Mouse (Mus musculus): Measurements from ENCODE around the gene Ndufaf4.
"Not testable (repeated sequence)": the region's sequence is repeated elsewhere in the genome, so short reads cannot be mapped to it uniquely, and the experiment has no call there.

The Ndufaf4 gene

DNA sequence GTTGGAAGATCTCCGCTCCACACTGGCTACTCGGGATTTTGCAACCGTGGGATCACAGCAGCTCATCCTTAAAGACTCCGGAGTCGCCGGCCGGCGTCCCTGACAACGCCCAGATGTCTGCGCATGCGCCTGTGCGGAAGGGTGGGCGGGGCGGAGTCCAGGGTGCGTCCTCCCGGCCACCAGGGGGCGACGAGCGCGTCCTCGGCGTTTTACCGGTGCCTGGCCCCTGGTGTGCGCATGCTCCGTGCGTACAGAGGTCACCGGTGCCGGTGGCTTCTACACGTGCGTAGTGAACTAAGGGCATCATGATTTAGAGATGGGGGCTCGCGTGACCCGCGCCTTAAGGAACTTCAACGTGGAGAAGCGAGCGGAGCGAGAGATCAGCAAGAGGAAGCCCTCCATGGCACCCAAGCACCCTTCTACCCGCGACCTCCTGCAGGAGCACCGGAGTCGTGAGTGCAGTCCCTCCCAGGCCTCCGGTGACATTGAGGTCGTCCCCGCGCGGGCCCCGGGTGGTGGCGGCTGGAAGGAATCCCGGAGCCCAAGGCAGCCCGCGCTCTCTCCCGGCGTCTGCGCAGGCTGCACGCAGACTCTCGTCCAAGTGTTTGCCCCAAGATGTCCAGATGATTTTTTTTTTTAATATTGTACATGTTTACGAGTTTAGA is at the start of gene Ndufaf4:
Gene Ndufaf4 (plus strand): TSS at position 233 of the 665 bp plus-strand sequence.
- DNase-seq, result peak; percentile 97 to 98

DNA sequence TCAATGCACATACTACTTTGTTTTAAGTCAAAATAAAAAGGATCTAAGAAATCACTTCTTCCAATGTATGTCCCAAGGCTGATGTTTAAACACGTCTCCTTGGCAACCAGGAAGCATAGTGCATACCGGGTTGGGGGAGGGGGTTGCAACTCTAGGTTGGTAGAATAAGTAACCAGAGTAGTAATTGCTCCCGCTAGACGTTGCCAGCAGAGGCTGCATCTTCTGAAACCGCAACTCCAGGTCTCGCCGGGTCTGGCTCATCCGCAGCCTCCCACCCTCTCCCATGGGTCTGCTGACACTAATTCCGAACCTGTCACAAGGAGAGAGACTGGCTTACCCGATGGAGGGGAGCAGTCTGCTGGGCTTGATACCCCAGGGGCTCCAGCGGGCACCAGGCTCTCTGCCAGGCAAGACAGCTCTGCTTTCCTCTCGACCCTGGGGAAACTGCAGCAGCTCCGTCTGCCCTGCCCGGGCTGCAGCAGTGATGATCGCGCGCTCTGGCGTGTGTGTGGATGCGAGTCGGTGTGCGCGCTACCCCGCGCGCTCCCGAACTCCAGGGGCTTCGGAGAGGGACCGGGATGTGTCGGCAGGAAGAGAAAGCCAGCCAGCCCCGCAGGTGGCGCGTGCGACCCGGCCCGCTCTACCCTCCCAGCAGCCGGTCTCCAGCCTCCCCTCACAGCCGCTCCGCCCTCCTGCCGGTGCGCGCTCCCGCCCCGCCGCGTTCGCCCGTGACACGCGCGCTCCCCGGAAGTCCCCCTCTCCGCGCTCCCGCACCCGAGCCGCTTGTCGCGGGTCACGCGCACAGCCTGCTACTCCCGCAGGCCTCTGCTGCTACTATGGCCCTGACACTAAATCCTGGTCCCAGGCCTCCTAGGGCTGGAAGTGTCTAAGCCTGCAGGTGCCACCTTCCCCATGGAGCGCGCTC is 47.2 kb upstream of the Ndufaf4 start, which contains the start of gene Klhl32:
Gene Klhl32 (minus strand): TSS at position 724 of the 925 bp plus-strand sequence.
- DNase-seq, result peak; percentile 72 to 89

DNA sequence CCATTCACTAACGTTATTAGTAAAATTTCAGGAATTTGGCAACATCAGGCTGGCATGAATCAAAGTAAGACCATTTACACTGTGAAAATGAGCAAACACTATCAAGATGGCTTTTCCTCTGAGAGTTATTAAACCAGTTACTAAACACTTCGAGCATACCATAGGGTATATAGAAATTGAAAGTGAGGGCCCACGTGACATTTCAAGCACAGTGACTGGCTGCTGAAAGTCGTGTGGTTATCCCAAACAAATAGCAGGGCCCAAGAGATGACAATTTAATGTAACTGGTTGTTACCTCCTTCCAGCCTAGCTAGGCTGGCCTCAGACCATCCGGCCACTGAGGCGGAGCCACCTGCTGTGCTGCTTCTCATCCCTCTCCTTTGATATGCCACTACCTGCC is 32.2 kb upstream of the Ndufaf4 start:
- no peak for DNase-seq

DNA sequence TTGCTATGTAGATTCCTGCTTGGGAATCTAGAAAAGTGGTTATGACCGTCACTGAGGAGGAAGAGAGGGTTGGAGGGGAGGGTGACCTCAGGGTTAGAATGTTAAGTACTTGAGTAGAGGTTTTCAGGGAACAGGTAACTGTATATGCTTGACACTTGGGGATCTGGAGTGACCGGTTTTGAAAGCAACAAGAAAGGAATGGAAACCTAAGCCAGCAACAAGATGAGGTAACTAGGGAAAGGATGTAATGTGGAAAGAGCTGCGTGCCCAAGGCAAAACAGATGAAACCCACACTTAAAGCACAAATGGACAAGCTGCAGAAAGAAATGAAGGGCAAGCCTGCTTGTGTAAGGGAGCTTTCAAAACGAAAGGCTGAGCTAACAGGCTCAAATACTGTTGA is 28.7 kb upstream of the Ndufaf4 start:
- no peak for DNase-seq

DNA sequence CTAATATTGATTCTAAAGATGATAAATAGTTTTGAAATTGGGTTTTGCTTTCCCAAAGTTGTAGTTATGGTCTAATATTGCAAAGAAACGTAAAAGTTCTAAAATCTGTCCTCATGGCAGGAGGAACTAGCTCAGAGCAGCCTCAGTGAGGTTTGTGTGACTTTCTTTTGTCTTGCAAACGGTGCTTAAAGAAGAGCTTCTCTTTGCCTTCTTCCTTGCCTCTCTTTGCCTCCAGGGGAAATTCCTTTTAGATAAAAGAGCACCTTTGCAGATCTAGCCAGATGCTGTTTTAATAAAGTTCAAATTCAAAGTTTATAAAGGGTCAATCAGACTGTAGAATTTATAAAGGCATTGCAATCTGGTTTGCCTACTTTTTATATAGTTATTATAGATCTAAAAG is 8.5 kb upstream of the Ndufaf4 start:
- DNase-seq, result not testable (repeated sequence)

DNA sequence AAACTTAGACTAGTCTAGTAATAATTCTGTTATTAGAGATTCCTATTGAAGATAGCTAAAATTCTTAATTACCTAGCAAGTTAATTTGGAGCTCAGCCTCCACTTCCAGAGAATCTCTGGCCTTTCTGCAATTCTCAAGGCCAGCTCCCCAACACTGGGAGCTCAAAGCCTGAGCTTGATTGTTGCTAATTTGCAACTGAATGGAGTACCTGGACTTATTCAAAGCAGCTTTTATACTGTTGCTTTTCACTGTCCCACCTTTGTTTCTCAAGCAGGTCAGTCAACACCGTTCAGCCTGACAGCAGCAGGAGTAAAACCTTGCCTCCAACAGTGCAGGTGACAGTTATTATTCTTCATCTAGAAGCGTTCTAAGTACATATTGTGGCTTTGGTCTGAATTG is 5.6 kb upstream of the Ndufaf4 start:
- not testable (repeated sequence) for DNase-seq

DNA sequence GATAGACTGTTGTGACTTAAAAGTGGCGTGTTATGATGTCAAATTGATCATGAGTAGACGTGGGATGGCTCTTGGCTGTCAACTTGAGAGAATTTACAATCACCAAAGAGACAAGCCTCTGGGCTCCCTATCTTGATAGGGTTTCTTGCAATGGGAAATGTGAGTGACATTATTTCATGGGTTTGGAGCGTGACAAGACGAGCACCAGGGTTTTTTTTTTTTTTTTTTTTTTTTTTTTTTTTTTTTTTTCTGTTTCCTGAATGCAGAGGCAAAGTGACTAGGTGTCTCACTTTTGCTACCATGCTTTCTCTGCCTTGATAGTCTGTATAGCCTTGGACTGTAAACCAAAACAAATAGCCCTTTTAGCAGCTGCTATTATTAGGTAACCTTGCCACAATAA is 3.3 kb upstream of the Ndufaf4 start:
- DNase-seq, result no peak

DNA sequence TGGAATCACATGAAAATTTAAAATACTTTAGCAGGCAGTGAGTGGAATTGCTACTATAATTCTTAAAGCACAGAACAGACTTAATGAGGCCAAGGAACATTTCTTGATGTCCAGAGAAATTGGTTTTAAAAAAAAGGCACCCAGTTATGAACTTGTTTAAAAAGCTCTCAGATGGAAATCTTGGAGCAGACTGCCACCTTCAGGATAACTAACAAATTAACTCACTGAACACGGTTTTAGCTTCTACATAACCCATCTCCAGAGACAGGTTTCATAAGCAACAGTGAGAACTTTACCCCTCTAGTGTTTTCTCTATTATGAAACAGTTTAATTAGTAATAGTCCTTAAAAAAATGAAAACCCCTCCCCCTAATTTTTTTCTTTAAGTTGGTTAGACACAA is 1.1 kb upstream of the Ndufaf4 start:
- peak in 1 of 2 experiments; percentile 13 for DNase-seq

DNA sequence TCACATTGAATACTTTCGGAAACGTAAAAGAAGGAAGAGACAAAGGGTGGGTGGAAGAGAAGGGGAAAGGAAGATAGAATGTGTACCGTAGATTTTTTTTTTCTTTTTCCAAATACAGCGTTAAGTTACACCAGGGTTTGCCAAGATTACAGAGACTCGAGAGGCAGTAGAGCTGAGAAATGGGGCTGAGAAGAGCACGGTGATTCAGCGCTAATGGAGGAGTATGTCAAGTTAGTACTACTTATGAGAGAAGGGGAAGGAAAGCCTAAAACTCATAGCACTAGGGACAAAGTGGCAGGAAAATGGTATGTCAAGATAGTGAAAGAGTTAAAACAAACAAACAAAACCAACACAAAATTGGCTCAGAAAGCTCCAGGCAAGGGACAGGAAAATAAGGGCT is 532 bp upstream of the Ndufaf4 start:
- DNase-seq, result no peak

DNA sequence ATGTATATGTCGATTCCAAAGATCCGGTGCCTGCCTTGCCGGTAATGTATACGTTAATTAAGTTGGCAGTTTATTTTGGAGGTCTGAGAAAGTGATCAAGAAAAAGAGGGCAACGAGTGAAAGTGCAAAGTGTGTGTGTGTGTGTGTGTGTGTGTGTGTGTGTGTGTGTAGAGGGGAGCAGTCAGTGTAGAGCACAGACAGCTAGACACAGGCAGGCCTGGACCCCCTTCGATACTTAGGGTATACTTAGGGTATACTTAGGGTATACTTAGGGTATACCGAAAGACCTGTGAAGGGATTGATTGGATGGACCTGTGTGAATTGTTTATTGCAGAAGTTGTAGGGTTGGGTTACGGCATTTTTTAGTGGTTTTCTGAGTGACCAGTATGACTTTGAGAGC is 753 bp downstream of the Ndufaf4 start:
- DNase-seq, result peak in 1 of 2 experiments; percentile 3

DNA sequence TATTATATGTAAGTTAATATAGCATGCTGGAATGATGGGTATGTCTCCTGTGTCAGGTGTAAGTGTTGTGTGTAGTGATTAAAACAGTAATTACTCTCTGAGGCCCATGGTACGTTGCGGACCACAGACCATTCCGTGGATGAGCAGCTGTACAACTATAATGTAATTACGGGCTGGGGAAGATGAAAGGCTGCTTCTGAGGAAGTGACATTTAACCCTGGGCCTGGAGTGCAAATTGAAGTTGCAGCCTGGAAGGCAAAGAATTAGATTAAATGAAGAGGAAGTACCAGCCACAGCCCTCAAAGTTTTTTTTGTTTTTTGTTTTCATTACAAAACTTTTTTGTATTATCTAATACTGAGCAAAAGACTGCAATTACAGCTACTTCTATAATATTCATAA is 1.3 kb downstream of the Ndufaf4 start:
- DNase-seq, result no peak

DNA sequence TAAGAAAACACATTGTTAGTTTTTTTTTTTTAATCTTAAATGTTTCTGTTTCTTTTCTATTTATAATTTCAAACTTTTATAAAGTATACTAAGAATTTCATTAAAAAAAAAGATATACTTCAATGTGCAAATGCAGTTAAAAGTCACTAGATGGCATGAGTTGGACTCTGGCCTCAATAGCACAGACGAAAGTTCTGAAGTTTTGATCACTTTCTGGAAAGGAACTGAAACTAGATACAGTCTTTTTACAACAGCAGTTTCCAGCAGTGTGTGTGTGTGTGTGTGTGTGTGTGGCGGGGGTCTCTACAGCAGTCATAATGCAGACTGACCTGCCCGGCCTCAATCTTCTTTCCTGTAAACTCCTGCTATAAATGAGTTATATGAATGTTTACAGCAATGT is 9.9 kb downstream of the Ndufaf4 start:
- DNase-seq, result no peak

DNA sequence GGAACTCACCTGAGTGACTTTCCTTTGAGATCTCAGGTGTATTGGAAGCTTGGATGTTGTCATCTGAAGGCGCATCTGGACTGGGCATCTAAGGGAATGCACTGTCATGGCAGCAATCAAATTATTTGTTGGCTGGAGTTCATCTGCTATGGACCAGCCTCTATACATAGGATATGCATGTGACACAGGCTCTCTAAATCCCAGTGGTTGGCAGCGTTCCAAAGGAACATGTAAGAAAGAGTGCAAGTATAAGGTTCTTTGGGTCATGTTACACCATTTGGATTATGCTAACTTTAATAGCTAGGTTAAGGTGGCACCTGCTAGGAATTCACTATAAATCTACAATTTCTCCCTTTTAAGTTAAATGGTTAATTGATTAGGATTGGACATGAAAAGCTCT is 17.7 kb downstream of the Ndufaf4 start:
- no peak for DNase-seq

DNA sequence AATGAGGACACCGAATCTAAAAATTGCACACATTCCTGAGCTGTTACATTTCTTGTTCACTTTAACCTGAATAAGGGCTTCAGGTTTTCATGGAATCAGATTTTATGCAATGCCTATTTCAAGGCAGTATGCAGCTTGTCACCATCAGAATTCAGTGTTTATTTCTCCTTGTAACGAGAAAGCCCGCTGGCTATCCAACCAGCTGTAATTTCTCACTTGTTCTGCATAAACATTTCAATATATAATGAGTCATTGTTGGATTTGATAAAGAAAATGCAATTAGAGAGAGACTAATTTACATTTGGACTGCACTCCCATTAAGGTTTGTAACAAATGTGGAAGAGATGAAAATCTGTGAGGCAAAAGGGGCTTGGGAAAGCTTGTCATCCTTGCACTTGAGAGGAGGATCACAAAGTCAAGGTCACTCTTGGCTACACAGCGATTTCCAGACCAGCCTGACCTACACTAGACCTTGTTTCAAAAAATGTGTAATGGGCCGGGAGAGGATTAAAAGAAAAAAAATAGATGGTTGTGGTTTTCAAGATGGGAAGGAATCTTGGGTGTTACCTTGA is 22.2 kb downstream of the Ndufaf4 start:
- DNase-seq, result no peak

DNA sequence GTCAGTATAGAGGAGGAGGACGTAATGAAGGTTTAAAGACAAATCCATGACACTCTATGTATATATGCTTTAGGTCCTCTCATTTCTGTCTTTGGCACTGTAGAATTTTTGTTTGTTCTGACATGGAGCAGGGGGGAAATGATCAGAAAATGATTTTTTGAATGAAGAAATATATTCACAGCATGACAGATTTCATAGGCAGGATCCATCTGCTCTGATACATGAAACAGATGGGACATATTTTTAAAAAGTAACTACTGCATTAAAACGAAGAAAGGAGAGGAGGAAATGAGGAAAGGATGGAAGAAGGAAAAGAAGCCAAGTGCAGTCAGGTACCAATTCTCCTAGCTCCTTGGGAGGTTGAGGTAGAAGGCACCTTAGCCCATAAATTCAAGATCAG is 26.8 kb downstream of the Ndufaf4 start:
- no peak for DNase-seq

DNA sequence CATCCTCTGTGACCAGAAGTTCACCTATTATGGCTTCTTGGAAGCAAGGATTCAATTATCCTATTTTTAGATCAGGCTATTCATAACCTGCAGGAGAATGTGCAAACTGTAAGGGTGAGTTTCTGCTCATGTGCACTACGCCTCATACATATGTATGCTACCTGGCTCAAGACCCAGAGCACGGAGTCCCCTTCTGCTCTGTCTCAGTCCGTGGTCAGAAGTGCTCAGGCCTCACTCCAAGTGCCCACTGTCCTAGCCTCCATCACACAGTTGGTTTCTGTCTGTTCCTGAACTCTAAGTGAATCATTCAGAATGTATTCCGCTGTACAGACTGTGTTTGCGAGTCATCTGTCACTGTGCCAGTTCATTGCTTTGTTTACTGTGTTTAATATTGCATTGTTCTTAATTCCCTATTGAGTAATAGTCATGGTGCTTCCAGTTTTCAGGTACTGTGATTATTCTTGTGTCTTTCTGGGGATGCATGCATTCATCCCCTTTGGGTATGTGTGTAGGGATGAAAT is 30.4 kb downstream of the Ndufaf4 start:
- DNase-seq, result no peak

DNA sequence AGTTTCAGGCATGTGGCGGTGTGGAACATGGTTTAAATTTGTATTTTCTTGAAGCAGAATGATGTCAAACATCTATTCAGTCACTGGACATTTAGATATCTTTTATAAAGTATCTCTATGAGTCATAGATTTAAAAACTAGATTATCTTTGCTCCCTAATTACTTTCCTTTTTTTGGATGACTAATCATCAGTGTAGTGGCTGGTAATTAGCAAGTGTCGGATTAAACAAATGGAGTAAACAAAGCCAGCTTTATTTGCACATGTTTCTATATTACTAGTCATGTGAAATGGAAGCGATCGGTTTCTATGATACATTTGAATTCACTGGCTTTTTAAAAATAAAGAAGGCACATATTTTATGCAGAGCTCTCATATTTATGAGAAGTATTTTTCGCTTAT is 31.0 kb downstream of the Ndufaf4 start:
- DNase-seq, result no peak

DNA sequence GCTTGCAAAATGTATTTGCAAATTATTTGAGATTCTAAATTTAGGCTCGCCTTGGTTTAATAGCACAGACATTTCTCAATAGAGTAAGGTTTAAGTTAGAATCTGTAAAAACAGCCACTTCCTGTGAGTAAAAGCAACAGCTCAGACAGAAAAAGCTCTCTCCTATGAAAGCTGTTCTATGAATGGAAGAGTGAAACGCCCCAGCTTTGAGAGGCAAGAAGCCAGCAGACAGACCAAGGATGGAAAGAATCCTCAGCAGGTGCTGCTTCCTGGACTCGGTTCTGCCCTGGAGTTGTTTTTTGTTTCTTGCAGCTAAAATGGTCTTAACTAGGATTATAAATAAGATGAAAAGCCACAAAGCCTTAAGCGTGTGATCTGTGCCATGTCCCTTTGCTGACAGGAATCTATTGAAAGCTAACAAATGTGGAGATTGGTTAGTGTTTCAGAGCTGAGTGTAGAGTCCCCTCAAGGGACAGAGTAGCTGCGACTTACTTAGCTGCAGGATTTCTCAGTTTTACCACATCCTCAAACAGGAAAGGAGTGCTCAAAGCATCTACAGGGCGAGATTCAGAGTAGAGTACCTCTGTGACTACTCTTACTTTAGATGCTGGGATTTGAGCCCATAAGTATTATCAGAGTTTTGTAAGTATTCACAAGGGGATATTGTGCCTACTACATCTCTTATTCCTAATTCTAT is 45.0 kb downstream of the Ndufaf4 start:
- no peak for DNase-seq

All from kidney, postnatal 25 days (tissue).